Mouse (Mus musculus) erythroid progenitor cell, adult 5-6 weeks (primary cell): ENCODE results near the gene Agr3. TPM values are rescaled to one million over a fixed set of nuclear protein-coding genes. Genes with fewer than 3 reads are reported as not detected.

Experiments used
- ATAC-seq: replicated peaks from 2 replicates; pipeline ENCODE4 v1.8.0; 2016; ENCODE audit warnings: moderate number of reproducible peaks, mild to moderate bottlenecking, moderate TSS enrichment, inconsistent platforms; ENCODE audit not compliant: poor library complexity, low FRiP score, severe bottlenecking
- total RNA-seq, 2 experiments: library from RNA; stranded (forward) in 1 of 2; stranded (reverse) in 1 of 2; fragments of 150-400 nt in 1 of 2; fragments of 186-747, 209-891 nt in 1 of 2; gene quantifications; 2 replicates each; pipeline versions ENCODE4 v1.2.3 to v1.2.4; 2015 to 2017; ENCODE audit warnings: low replicate concordance in 2 of 2

Agr3 gene
- total RNA-seq (2015; ENCODE audit: low replicate concordance): not detected in 2 replicates
- not detected in 2 replicates for total RNA-seq (2017; ENCODE audit: low replicate concordance)

GRCm38 (mm10) chr12:35925402-35925801 lies at the start of gene Agr3:
Gene Agr3, plus strand, starts transcription at chr12:35925620.
- no peak for ATAC-seq

GRCm38 (mm10) chr12:35884892-35885558 lies 40.4 kb upstream of the Agr3 start:
- no peak for ATAC-seq

GRCm38 (mm10) chr12:35889383-35889782 lies 36.0 kb upstream of the Agr3 start:
- ATAC-seq: no peak

GRCm38 (mm10) chr12:35890756-35891155 lies 34.7 kb upstream of the Agr3 start:
- ATAC-seq: no peak

- no peak for ATAC-seq
Observed at GRCm38 (mm10) chr12:35894304-35894900, 31.0 kb upstream of the Agr3 start.

- ATAC-seq: no peak
Observed at GRCm38 (mm10) chr12:35895875-35896763, 29.3 kb upstream of the Agr3 start.

- no peak for ATAC-seq
Observed at GRCm38 (mm10) chr12:35896764-35897282, 28.6 kb upstream of the Agr3 start.

- ATAC-seq: no peak
Observed at GRCm38 (mm10) chr12:35910632-35911031, 14.8 kb upstream of the Agr3 start.

- ATAC-seq: no peak
Observed at GRCm38 (mm10) chr12:35915813-35916212, 9.6 kb upstream of the Agr3 start.

GRCm38 (mm10) chr12:35916467-35916866 lies 9.0 kb upstream of the Agr3 start:
- no peak for ATAC-seq

GRCm38 (mm10) chr12:35918031-35918430 lies 7.4 kb upstream of the Agr3 start:
- no peak for ATAC-seq

- no peak for ATAC-seq
Observed at GRCm38 (mm10) chr12:35927804-35928203, 2.4 kb downstream of the Agr3 start.

GRCm38 (mm10) chr12:35932816-35933215 lies 7.4 kb downstream of the Agr3 start:
- no peak for ATAC-seq

GRCm38 (mm10) chr12:35951757-35952156 lies 26.3 kb downstream of the Agr3 start:
- ATAC-seq: no peak

- no peak for ATAC-seq
Observed at GRCm38 (mm10) chr12:35957235-35957634, 31.8 kb downstream of the Agr3 start.

GRCm38 (mm10) chr12:35966098-35966767 lies 40.8 kb downstream of the Agr3 start:
- ATAC-seq: peak; percentile 76

- ATAC-seq: no peak
Observed at GRCm38 (mm10) chr12:35966768-35967141, 41.3 kb downstream of the Agr3 start.

GRCm38 (mm10) chr12:35975898-35976297 lies 50.5 kb downstream of the Agr3 start:
- no peak for ATAC-seq

- no peak for ATAC-seq
Observed at GRCm38 (mm10) chr12:35977633-35978246, 52.3 kb downstream of the Agr3 start.
